Mouse (Mus musculus) megakaryocyte, adult 5-6 weeks (primary cell): Measurements from ENCODE around the gene Epb41l4b. TPM values are rescaled to one million over a fixed set of nuclear protein-coding genes. Genes with fewer than 3 reads are reported as not detected.

ENCODE experiments used
- ATAC-seq: 2 replicates; pipeline ENCODE4 v1.8.0; 2016; ENCODE audit warnings: mild to moderate bottlenecking, inconsistent platforms; ENCODE audit not compliant: poor library complexity, severe bottlenecking
- total RNA-seq, 2 experiments: library from RNA; stranded (forward) in 1 of 2; stranded (reverse) in 1 of 2; fragments of 153-499, 151-499 nt in 1 of 2; fragments of 221-1000, 200-1000 nt in 1 of 2; gene quantifications; 2 replicates each; pipeline versions ENCODE4 v1.2.3 to v1.2.4; 2015 to 2017

Epb41l4b gene
- total RNA-seq, 2 experiments from 2014 or later: 2.8 to 2.9 TPM

DNA sequence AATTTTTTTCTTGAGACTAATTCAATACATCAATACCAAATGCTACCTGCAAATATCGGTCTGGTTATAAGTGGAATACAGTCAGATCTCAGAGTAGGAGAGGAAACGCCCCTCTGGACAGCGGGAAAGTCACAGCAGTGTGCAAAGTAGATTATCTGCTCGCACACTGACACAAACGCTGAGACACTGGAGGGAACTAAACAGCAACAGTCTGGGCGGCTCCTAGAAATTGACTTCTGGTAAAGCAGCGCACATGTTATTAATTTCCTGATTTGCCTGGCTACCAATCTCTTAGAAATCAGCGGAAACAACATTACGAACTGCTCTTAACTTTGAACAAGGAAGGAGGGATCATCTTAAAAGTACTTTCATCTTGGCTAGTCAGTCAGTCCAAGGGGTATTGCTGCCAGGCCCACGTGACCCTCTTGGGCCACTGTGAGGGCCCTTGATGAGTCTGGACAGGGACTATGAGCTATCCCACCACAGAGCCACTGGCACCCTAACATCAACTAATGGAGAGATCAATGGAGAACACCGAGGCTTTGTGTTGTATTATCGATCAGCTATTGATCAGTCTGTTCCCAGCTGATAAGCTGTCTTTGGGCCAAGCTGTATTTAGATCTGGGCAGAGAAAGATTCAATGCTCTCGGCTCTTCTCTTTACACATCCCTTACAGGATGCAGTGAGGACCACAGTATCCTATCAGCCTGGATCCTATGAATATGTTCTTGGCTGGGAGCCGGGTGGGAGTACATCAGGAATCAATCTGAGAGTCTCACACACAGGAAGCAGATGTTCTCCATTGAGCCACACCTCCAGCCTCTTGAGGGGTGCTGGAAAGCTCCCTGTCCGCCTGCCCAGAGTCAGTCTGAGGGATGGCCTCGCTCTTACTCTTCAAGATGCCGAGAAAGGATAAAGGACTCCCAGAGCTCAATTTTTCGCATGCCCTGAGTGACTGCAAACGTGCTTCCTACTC lies 28.3 kb downstream of the Epb41l4b start:
- ATAC-seq: no peak

DNA sequence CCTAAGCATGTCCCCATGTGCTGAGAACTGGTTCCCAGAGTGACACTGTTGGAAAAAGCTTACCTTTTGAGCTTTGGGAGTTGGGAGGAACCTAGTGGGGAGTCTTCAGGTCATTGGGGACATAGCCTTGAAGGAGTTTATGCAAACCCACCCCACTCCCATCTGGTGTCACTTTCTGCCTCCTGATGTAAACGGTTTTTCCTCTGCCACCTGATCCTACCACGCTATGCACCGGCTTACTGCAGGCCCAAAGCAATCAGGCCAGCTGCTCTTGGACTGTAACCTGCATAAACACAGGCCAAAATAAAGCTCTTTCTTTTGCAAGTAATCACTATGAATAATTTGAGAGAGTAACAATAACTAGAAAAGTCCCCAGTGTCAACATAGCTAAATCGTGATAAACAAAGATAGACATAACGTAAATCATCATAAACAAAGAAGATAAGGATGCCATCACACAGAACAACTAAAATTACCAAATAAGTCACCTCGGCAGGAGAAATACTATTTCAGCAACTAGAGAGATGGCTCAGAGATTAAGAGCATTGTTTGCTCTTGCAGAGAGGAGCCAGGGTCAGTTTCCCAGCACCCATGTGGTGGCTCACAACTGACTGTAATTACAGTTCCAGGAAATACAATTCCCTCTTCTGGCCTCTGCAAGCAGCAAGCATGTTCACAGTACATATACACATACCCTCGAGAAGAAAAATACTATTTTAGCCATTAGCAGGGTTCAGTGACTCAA lies 29.6 kb downstream of the Epb41l4b start:
- ATAC-seq: no peak

DNA sequence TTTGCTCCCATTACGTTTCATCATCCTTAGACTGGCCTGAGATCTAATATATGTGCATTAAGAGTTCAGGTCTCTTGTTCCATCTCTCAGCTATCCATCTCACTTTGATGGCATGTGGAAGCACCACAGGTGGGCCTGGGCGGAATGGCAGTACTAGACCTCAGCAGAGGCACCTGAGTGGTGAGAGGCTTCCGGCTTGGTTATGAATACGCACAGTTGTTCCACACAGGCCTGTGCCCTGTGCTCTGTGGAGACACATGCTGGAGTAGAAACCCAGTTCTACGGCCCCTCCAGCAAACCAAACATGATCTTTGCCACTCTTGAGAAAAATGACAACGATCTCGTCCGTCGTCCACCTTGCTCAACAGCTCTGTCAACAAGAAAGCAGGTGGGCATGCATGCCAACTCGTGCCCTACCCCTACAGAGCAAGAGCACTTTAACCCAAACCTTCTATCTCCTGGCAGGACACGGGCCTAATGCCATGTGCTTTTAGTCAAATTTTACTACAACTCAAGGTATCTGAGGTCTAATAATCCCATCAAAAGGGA lies 31.2 kb downstream of the Epb41l4b start:
- ATAC-seq: no peak

DNA sequence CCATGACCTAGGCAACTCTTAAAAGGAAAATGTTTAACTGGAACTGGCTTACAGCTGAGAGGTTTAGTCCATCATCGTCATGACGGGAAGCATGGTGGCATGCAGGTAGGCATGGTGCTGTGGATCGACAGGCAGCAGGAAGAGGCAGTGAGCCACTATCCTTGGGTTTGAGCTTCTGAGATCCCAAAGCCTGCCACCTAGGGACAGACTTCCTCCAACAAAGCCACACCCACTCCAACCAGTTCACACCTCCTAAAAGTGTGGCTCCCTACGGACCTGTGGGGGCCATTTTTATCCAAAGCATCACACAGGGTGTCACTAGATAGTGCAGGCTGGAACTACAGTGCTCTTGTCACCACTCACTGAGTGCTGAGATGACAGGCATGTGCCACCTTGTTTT lies 31.8 kb downstream of the Epb41l4b start:
- no peak for ATAC-seq

DNA sequence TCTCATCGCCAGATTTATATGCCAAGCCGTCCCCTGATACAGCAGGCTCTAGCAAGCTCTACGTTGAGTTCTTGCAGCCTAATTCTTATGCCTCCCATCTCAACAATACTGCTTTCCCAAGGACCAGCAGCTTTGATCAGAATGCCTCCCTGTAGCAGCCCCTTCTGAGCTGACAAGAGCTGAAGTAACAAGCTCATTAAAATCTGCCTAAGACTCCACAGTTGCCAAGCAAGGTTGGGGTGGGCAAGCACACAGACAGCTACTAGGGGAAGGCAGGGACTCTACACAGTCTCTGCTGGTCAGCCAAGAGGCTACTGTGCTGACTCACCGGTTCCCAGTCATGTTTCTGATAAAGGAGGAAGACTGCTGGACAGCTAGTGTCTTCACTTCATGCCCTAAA lies 33.7 kb downstream of the Epb41l4b start:
- no peak for ATAC-seq

DNA sequence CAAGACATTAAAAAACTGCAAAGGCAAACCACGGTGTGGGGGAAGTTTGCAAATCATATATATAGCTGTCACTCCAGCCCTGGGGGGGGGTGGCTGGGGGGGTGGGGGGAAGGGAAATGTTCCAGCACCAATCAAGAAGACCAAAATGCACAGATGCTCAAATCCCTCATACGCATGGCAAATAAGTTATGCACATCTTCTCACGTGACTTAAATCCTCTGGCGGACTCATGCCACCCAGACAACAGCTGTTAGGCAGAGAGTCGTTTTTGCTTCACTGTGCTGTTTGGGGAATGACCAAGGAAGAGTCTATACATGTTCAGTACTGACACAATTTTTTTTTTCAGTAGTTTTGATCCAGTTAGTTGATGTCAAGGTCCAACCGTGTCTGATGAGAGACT lies 37.9 kb downstream of the Epb41l4b start:
- ATAC-seq: no peak

DNA sequence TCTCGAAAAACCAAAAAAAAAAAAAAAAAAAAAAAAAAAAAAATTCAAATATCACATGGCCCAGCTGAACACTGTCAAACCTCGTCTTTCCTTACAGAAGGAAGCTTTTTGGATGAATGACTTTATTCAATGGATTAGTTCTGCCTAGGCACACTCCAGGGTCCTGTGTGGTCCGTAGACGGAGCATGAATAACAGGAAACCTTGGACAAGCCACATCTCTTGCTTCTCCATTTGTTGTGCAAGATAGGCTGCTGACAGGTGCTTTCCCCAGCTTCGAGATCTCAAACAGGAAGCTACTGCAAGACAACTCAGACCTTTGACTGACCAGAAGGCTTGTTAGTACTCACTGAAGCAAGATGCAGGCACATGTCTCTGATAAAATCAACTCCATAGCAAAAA lies 39.4 kb downstream of the Epb41l4b start:
- peak; percentile 96 for ATAC-seq

DNA sequence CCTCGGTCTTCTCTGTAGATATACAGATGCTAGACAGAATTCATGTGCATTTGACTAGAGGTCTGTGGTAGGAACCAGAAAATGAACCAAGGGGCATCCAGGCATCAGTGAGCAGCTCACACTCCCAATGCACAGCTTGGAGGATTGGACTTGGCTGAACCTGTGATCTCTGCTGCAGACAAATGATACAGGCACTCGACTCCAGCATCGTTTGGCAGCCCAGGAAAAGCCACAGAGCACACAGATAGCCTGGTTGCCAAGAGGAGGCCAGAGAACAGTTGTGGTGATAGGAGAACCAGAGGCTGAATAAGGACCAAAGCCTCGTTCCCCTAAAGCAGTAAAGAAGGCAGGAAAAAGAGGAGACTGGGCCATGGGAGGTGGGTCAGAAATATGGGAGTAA lies 42.1 kb downstream of the Epb41l4b start:
- no peak for ATAC-seq

DNA sequence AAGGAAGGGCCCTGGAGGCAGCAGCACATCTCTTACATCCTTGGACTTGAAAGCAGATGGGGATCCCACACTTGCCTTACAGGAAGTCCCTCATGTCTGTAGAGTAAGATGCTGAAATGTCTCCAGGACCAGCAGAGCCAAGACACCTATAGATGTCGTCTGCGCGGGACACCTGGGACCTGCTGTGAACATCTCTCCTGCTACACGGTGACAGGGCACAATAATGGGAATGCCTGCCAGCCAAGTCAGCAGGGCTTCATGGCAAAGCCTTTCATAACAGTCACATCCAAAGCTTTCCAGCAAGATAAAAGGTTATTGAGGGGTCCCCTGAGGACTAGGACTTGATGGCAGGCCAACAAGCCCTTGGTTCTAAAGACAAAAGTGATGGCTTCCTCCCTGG lies 45.8 kb downstream of the Epb41l4b start:
- no peak for ATAC-seq

DNA sequence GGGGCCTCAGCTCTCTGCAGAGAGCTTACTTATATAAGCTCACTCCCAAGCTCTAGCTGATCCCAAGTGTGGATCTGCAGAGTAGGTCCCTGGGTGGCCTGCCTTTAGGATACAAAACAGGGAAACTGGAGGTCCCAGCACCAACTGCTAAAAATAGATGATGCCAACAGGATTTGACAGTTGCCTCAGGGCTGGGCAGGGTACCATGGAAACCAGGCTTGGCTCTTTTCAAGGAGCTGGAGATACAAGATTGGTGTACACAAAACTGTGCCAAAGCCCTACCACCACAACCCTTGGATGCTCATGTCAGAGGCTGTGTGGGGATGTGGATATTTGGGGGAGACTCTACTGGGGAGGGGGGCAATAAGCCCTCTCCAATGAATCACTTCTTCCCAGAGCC lies 47.7 kb downstream of the Epb41l4b start:
- no peak for ATAC-seq

DNA sequence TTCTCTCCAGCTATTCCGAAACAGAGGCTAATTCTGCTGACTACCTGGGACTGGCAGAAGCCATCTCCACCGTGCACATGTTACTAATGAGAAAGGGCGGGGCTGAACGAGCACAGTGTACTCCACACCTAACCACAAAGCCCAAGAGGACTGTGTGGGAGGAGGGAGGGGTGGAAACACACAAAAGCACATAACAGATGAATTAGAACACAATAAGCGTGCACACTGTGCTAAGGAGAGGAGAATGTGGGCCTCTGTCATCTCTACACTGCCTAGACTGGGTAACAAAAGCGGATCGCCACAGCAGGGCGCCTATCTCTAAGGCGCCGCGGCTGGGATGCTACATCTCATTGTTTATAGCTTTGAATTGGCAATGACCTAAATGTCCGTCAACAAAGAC lies 51.9 kb downstream of the Epb41l4b start:
- ATAC-seq: no peak

DNA sequence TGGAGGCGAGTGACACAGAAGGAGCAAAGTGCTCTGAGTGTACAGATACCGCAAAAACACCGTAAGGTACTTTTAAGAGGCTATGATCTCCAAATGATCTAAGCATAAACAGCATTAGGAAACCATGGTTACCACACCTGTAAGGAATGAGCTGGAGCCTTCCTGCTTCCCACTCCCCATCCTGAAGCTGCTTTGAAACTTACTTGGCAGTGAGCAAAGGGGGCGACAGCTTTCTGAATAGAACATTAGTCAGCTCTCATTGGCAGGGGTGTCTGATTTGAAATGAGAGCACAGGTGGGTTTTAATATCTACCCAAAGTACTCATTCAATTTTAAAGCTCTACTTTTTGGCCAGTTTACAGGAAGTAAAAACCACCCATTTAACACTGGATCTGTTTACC lies 54.9 kb downstream of the Epb41l4b start:
- no peak for ATAC-seq

DNA sequence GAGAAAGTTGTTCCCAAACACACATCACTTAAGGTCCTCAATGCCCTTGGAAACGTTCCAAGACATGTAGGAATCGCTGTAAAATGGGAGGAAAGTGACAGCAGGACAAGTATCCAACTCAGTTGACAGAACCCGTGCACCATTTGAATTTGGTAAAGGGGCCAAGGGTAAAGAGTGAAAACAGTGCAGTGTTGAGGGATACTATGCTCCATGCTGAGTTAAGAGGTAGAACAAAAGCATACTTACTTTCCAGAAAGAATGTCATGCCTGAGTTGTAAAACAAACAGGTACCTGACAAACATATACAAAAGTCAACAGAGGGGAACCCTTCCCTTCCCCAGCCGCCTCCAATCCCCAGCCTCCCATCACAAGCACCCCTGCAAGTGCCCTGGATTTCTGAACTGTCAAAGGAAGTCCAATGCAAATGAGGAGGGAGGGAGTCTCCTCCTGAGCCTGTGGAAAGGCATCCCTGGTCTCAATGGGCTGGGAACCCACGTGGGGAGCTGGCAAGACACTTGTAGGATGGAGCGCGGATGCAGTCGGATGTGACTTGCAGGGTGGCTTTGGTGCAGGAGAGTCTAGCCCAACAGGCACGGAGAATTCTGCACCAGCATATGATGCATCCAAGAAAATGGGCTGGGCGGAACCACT lies 57.4 kb downstream of the Epb41l4b start:
- no peak for ATAC-seq

DNA sequence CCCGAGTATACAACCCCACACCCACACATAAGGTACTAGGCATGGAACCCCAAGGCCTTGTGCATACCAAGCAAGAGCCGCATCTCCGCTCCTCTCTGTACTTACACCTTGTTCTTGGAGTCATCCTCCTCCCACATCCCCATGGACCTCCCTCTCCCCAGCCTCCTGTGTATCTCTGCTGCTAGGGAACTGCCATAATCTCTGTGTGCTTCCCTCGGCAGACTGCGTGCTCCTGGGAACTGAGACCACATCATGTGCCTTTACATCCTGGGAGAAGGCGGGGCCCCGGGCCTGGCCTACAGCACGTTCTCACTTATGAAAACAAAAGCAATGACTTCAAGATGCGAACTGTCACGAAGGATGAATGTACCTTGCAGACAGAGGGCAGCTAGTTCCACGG lies 59.6 kb downstream of the Epb41l4b start:
- no peak for ATAC-seq

DNA sequence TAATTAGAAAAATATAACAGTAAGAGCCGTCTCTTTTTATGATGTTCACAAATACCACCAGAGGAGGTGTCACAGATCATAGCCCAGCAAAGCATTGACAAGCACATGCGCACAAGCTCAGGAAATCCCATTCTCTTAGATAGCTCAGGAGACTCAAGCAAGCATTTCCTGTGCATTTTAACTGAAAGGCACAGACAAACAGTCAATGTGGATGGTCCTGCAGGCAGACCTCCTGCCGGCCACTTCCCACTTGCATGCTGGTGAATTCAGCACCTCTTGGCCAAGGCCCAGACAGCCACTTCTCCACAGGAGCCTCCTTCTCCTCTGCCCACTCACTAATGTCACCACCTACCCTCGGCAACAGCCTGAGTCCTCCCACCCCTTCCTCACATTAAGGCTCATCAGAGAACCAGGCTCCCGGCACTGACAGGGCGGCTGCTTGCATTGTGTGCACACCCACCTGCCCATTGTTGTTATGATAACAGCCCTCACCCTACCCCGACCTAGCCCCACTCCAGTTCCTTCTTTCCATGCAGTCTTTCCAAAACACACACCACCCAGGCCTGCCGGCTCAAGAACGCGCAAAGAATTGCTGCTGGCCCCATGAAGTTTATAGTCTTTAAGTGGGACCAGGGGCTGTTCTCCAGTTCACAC lies 60.3 kb downstream of the Epb41l4b start:
- no peak for ATAC-seq

DNA sequence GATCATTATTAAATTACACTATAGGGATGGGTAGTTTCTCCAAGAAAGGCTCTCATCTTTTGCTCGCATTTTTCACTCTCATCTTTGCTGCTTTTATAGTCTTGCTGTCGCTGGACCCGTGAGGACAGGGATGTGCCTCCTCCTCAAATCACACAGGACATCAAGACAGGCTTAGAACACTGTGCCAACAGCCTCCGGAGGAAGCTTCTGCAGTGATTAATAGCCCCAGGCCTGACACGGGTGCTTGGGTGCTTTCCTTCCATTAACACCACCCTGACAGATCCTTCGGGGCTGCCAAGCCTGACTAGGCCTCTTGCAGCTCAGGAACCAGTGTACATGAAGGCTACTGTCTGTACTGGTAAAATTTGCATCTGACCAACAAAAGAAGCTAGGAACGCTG lies 61.8 kb downstream of the Epb41l4b start:
- no peak for ATAC-seq

DNA sequence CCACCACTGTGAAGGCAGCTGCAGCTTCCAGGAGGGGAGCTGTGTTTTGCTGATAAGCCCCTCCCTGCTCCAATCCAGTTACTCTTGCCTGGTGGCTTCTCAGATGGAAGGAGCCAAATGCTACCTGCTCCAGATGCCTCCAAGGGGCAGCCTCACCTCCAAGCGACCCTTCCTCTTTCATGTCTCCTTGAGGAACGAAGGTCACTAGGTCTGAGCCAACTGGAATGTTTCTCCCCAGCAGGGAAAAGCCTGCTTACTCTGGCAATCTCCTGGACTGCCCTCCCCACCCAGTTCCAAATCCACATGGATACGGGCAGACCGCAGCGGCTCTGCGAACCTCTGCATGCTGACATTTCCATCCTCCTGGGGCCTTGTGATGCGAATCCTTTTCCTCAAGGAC lies 69.4 kb downstream of the Epb41l4b start:
- ATAC-seq: no peak

DNA sequence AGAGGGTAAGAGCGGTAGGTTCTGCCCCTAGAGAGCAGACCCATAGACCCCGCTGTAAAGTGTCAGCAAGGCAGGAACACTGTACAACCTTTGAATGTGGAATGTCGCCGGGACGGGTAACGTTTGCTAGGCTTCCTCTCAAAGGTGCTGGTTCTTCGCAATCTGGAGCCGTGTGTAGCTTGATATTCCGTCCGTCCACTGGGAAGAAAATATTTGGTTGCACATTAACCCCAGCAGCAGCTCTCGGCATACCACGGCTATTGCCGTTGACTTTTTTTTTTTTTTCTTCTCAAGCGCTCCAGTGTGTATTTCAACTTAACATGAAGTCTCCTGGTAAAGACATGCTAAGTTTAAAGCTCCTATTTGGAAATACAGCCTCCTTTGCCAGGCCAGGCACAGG lies 70.1 kb downstream of the Epb41l4b start:
- no peak for ATAC-seq

DNA sequence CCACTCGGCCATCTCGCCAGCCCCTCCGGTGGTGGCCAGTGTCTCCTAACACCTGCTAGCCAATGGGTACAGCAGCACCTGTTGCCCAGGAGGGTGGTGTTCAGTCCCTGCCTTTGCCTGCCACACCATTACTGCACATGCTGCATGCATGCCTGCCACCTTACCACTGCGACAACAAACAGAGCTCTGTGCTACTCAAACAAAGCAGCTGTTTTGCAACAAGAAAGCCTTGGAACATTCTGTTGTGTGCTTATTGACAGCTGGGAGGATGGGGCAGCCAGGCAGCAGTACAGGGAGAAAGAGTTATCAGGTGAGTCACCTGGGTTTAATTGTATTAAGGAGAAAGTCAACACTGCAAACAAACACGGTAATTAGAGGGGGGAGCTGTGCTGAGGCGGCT lies 72.6 kb downstream of the Epb41l4b start:
- no peak for ATAC-seq

DNA sequence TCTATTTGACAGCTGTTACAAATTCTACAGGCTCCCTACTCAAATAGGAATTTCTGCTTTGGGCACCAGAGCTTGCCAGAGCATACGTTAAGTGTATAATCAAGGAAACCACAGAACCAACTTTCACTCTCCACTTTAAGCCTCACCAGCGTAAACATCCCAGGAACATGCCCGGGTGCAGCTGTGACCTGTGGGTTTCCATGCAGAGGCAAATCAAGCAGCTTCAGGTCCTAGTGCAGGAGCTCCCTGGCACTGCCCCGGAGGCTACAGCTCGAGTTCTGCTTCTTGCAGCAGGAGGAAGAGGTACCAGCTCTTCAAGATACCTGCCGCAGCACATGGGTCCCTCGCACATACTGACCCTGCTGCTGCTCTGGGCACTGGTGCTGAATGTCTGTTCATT lies 74.8 kb downstream of the Epb41l4b start:
- ATAC-seq: no peak

DNA sequence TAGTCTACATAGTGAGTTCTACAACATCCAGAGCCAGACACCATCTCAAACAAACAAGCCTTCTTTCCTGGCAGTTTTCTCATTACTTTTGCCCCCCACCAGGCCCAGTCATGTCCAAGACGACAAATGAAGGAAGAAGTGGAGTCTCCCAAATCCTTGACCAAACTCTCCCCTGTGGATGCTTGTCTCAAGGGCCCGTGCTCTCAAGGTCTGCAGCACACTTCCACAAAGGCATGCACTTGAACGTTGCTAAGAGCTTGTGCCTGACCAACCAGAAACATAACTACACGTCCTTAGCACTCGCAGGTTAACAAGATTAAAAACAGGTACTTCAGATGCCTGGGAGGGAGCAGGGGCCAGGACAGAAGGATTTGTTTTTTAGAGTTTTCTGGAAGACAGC lies 75.4 kb downstream of the Epb41l4b start:
- no peak for ATAC-seq
